In the genomic region with DNA sequence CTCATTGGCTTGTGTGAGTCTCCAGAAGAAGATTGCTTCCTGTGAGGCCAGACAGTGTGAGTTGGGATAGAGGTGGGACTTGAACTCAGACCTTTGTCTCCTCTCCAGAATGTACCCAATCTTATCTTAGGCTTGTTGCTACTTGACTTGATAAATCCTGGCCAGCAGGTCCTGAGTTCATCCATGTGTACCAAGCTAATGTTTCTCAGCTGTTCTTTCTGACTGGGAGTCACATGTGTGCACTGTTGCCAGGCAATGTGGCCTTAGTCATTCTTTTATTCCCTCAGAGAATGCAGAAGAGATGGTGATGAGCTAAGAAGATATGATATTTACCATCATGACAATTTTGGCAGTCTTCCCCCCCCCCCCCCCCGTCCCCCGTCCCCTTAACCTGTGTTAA, we compare ENCODE assay signal across 23 mouse cellular contexts.
"Had no signal": no experiment of that assay in that cellular context is flagged by ENCODE, and none has a peak within 500 bp of the region (broad histone marks: within the 10 kb centered on the region; RNA-seq: fewer than 3 reads in every experiment).

No protein-coding gene starts in this region.

- H3K4me1 ChIP-seq: liver, embryonic 12.5 days had no signal

- H3K27me3 ChIP-seq: heart, embryonic 13.5 days; heart, embryonic 15.5 days; hindbrain, embryonic 15.5 days; limb, embryonic 13.5 days; limb, embryonic 15.5 days; liver, embryonic 12.5 days had no signal

- ATAC-seq: hindbrain, postnatal 0 days; intestine, embryonic 16.5 days; liver, embryonic 12.5 days had no signal

- DNase-seq: gastrocnemius, postnatal 14 days; gastrocnemius, postnatal 36 days; heart, postnatal 14 days; heart, postnatal 36 days; kidney, adult 11 months; kidney, adult 2 months; kidney, adult 9 months; kidney, postnatal 14 days; kidney, postnatal 36 days; layer of hippocampus, adult 9-11 months; layer of hippocampus, postnatal 36 days; left cerebral cortex, postnatal 4 days had no signal

- H3K9me3 ChIP-seq: heart, embryonic 13.5 days; heart, embryonic 15.5 days; hindbrain, embryonic 13.5 days; hindbrain, embryonic 15.5 days; limb, embryonic 13.5 days; limb, embryonic 15.5 days; liver, embryonic 12.5 days had no signal

- H3K4me3 ChIP-seq: heart, embryonic 13.5 days; heart, embryonic 15.5 days; hindbrain, embryonic 13.5 days; hindbrain, embryonic 15.5 days; limb, embryonic 13.5 days; limb, embryonic 15.5 days; liver, embryonic 12.5 days had no signal

- H3K27ac ChIP-seq: heart, embryonic 13.5 days; heart, embryonic 15.5 days; hindbrain, embryonic 13.5 days; hindbrain, embryonic 15.5 days; hindbrain, postnatal 0 days; limb, embryonic 13.5 days; limb, embryonic 15.5 days; liver, embryonic 12.5 days; liver, embryonic 14.5 days had no signal

- H3K9ac ChIP-seq: heart, embryonic 13.5 days; heart, embryonic 15.5 days; hindbrain, embryonic 13.5 days; hindbrain, embryonic 15.5 days; limb, embryonic 13.5 days; limb, embryonic 15.5 days; liver, embryonic 12.5 days; liver, embryonic 14.5 days had no signal

- H3K4me2 ChIP-seq: heart, embryonic 11.5 days; heart, embryonic 13.5 days; heart, embryonic 15.5 days; hindbrain, embryonic 13.5 days; hindbrain, embryonic 15.5 days; limb, embryonic 13.5 days; limb, embryonic 15.5 days; liver, embryonic 12.5 days had no signal

- H3K36me3 ChIP-seq: heart, embryonic 13.5 days; heart, embryonic 15.5 days; hindbrain, embryonic 13.5 days; hindbrain, embryonic 15.5 days; limb, embryonic 13.5 days; limb, embryonic 15.5 days; liver, embryonic 12.5 days had no signal
